Mouse (Mus musculus) retina, embryonic 14.5 days (tissue): ENCODE data around the gene Rpl18a.

Source experiments
- DNase-seq: peaks from one replicate; pipeline ENCODE4 v3.0.0-alpha.2; 2015; ENCODE audit warnings: low spot score

Gene Rpl18a

DNA sequence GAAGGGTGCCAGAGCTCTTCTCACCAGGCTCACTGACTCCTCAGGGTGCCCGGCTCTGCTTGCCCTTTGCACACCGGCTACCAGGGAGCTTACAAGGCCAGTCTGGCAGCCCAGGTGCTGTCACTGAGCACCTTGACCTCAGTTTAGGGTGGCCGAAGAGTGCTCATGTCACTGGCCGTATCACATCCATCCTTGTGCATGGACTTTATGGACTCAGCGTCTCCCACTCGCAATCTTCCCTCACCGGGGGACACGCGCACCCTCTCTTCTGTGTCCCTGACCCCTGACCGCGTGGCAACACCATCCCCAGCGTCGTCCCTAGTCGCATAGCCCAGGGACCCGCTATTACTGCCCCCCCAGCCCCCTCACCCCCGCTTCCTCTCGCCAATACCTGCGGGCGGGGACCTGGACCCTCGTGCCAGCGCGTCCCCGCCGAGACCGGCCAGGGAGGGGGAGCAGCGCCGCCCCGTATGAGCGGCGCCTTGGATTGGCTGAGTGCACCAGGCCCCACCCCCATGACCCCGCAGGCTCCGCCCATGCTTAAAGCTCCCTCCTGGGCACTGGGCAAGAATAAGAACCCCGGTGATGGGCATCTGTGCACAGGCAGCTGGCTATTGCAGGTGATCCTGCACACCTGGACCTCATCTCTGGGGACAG lies 40.5 kb downstream of the Rpl18a start:
- DNase-seq, result peak; percentile 74

GRCm38 (mm10) chr8:70856028-70856427 lies 41.2 kb downstream of the Rpl18a start:
- DNase-seq, result no peak

DNA sequence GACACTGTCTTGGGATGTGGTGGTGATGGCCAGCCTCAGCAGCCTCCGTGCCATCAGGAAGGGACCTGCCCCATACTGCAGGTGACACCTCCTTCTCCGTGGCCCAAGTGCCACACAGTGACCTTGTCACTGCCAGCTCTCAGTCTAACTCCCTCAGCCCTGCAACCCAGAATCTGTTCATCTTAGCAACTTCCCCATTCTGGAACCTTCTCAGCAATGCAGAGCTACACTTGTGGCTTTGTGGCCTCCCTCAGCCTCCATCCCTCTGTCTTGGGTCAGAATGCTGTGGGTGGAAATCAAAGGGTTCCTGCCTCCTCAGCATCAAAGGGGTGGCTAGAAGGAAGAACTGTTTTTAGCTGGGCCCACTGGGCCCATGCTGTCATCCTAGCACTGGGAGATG lies 43.3 kb downstream of the Rpl18a start:
- no peak for DNase-seq

DNA sequence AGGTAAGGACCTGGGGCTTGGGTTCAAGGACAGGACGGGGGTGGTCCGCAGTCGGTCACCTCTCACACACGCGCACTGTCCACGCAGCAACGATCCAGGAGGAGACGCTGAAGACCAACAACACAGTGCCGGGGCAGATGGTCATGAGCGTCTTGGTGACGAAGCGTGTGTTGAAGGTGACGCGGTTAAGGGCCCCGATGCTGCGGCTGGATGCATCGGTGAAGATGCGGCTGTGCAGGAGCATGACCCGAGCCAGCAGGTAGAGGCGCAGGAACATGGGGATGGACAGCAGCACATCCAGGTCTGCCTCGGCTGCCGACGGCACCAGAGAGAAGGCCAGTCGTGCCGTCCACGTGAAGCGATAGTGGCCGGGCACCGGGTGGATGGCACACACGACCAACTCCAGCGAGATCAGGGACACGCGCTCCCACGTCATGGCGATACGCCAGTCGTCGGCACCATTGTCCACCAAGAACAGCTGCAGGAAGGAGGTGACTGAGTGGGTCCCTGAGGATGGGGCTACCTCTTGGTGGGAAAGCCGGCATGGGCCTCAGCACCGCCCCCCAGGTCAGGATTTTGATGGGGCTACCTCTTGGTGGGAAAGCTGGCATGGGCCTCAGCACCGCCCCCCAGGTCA lies 44.5 kb downstream of the Rpl18a start:
- no peak for DNase-seq

GRCm38 (mm10) chr8:70851837-70852236 lies 45.4 kb downstream of the Rpl18a start:
- DNase-seq, result no peak

DNA sequence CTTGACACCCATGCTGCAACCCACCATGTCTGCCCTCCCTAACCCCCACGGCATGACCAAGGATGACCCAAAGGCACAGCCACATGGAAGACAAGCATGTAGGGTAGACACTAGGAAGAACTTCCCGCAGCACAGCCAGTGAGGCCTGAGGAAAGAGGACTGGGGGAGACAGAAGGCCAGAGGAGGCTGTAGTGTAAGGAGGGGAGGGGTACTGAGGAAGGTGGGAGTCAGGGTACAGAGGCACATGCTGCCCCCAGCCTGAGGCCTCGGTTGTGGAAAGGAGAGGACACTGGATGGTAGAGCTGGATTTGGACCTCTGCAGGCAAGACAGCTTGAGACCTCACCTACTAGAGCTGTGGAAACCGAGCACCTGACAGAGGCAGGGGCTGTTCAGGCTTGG lies 46.3 kb downstream of the Rpl18a start:
- DNase-seq, result no peak

DNA sequence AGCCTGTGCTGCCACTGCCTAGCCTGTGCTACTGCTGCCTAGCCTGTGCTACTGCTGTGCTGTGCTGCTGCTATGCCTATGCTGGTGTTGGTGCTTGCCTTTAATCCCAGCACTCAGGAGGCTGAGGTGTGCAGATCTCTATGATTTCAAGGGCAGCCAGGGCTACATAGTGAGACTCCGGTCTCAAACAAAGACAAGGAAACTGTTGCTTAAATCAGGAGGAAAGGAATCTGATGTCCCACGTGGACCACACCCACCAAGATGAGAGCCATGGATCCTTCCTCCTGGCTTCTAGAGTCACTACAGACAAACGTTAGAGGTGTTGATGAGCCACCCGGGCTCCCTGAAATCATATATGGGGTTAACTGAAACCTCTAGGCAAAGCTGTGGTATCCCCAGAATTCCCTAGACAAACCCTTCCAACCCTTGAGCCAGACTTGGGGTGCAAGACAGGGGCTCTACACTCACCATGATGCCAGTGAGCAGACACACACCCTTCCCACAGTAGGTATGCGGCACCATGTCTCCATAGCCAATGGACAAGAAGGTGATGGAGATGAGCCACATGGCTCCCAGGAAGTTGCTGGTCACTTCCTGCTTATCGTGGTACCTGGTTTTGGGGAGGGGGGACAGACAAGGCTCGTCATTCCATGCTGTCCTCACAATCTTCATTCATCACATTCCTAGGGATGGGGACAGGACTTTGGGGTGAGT lies 46.9 kb downstream of the Rpl18a start:
- no peak for DNase-seq

- no peak for DNase-seq
Observed at GRCm38 (mm10) chr8:70849333-70849990, 47.8 kb downstream of the Rpl18a start.

DNA sequence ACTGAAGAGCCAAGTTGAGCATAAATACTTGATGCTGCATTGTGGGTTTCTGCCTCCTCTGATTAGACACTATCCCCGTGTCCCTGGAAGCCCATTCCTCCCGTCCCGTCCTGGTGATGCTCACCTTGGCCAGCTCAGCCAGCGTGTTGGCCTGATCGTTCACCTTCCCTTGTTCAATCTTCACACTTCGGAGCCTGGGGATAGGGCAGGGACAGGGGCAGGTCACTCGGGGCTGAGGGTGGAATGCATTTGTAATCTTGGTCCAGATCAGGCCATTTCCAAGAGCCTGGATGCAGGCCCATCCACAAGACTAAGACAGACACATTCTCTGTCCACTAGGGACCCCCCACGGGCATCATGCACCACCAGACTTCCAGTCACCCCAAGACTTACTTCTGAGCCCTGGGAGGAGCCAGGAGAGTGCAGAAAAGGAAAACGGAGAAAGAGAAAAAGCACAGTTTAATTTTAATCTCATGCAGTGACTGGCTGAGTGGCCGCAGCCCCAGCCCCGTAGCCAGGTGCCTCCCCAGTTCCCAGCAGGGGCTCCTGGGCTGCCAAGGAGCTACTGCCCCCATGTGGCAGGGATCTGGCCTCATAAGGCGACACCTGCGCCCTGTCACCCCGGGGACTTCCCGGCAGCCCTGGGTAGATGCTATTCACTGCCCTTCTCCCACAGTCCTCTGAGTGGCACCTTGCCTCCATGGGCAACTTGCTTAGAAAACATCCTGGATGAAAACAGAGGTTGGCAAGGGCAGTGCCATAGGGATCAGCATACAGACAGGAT lies 50.6 kb downstream of the Rpl18a start:
- no peak for DNase-seq

DNA sequence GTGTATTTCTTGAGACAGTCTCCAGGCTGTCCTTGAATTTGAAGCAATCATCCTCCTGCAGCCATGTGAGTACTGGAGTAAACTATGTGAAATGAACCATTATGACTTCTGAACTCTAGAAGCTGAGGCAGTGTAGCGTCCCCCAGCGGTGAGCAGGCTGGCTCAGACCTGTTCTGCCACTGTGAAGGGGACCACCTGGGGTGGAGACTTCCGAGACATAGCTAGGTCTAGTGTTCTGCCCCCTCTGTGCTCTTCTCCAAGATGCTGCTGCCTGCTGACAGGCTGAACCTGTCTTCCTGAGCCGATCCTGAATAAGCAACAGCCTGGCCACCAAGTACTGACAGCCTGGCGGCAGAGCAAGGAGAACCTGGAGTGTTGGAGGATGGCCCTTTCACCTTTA lies 52.1 kb downstream of the Rpl18a start:
- no peak for DNase-seq
